Mouse (Mus musculus): Measurements from ENCODE around the gene 4921504E06Rik.

The 4921504E06Rik gene

GRCm38 (mm10) chr2:19512381-19512780 is 41.3 kb downstream of the 4921504E06Rik start:
- ATAC-seq (ENCODE audit: insufficient number of reproducible peaks, low FRiP score, low TSS enrichment) = no peak

GRCm38 (mm10) chr2:19511032-19511431 is 42.7 kb downstream of the 4921504E06Rik start:
- ATAC-seq (ENCODE audit: insufficient number of reproducible peaks, low FRiP score, low TSS enrichment) = no peak

- ATAC-seq (ENCODE audit: insufficient number of reproducible peaks, low FRiP score, low TSS enrichment) = no peak
Measured at GRCm38 (mm10) chr2:19505744-19506143, 48.0 kb downstream of the 4921504E06Rik start.

GRCm38 (mm10) chr2:19490262-19490661 is 63.5 kb downstream of the 4921504E06Rik start:
- no peak for ATAC-seq (ENCODE audit: insufficient number of reproducible peaks, low FRiP score, low TSS enrichment)

GRCm38 (mm10) chr2:19461940-19462339 is 91.8 kb downstream of the 4921504E06Rik start:
- no peak for ATAC-seq (ENCODE audit: insufficient number of reproducible peaks, low FRiP score, low TSS enrichment)

GRCm38 (mm10) chr2:19458785-19459184 is 94.9 kb downstream of the 4921504E06Rik start:
- ATAC-seq (ENCODE audit: insufficient number of reproducible peaks, low FRiP score, low TSS enrichment) = no peak

GRCm38 (mm10) chr2:19455857-19456482 is 97.7 kb downstream of the 4921504E06Rik start:
- no peak for ATAC-seq (ENCODE audit: insufficient number of reproducible peaks, low FRiP score, low TSS enrichment)

GRCm38 (mm10) chr2:19455228-19455627 is 98.5 kb downstream of the 4921504E06Rik start:
- no peak for ATAC-seq (ENCODE audit: insufficient number of reproducible peaks, low FRiP score, low TSS enrichment)

GRCm38 (mm10) chr2:19452531-19453055 is 101.1 kb downstream of the 4921504E06Rik start:
- no peak for ATAC-seq (ENCODE audit: insufficient number of reproducible peaks, low FRiP score, low TSS enrichment)

- no peak for ATAC-seq (ENCODE audit: insufficient number of reproducible peaks, low FRiP score, low TSS enrichment)
Measured at GRCm38 (mm10) chr2:19449308-19449707, 104.4 kb downstream of the 4921504E06Rik start.

GRCm38 (mm10) chr2:19448042-19448700 is 105.5 kb downstream of the 4921504E06Rik start:
- peak; percentile 32; the same call in 1 of the 2 replicates for ATAC-seq (ENCODE audit: insufficient number of reproducible peaks, low FRiP score, low TSS enrichment)

GRCm38 (mm10) chr2:19446746-19447145 is 107.0 kb downstream of the 4921504E06Rik start:
- no peak for ATAC-seq (ENCODE audit: insufficient number of reproducible peaks, low FRiP score, low TSS enrichment)

- ATAC-seq (ENCODE audit: insufficient number of reproducible peaks, low FRiP score, low TSS enrichment) = no peak
Measured at GRCm38 (mm10) chr2:19445871-19446501, 107.7 kb downstream of the 4921504E06Rik start.

- ATAC-seq (ENCODE audit: insufficient number of reproducible peaks, low FRiP score, low TSS enrichment) = no peak
Measured at GRCm38 (mm10) chr2:19444931-19445831, 108.5 kb downstream of the 4921504E06Rik start, which contains the start of gene Ptf1a. Gene Ptf1a, plus strand, starts transcription at chr2:19445663.

- ATAC-seq (ENCODE audit: insufficient number of reproducible peaks, low FRiP score, low TSS enrichment) = no peak
Measured at GRCm38 (mm10) chr2:19444346-19444745, 109.4 kb downstream of the 4921504E06Rik start.

GRCm38 (mm10) chr2:19431614-19432323 is 121.9 kb downstream of the 4921504E06Rik start:
- no peak for ATAC-seq (ENCODE audit: insufficient number of reproducible peaks, low FRiP score, low TSS enrichment)

GRCm38 (mm10) chr2:19431186-19431585 is 122.5 kb downstream of the 4921504E06Rik start:
- ATAC-seq (ENCODE audit: insufficient number of reproducible peaks, low FRiP score, low TSS enrichment) = no peak

GRCm38 (mm10) chr2:19430746-19431145 is 123.0 kb downstream of the 4921504E06Rik start:
- no peak for ATAC-seq (ENCODE audit: insufficient number of reproducible peaks, low FRiP score, low TSS enrichment)
